Mouse (Mus musculus) liver, embryonic 13.5 days (tissue): ENCODE measurements at regions not wholly inside any gene's neighbourhood (a gene's known extent, or its start where the extent isn't known, plus 50 kb on each side); places are given as distances from the start of the nearest gene placed in this dataset.
A peak's percentile ranks its signal among the peaks of the same experiment; 100 is the strongest.

Experiments
- ATAC-seq: fragments of 200-750 bp; cut with Nextera tagmentation; 2 replicates; pipeline ENCODE4 v1.8.0; 2017; ENCODE audit warnings: low read depth, mild to moderate bottlenecking, moderate number of reproducible peaks, moderate library complexity
- DNase-seq: peaks from one replicate; pipeline ENCODE4 v3.0.0; 2022
- H3K27ac ChIP-seq: fragments of 300-500 bp; sonication (generic); 2 replicates; pipeline ENCODE4 v1.5.1; 2015; ENCODE audit warnings: moderate library complexity, mild to moderate bottlenecking, inconsistent platforms
- H3K27me3 ChIP-seq: fragments of 300-500 bp; sonication (generic); 2 replicates; pipeline ENCODE4 v1.6.1; 2015; ENCODE audit warnings: mild to moderate bottlenecking, inconsistent platforms
- H3K36me3 ChIP-seq: fragments of 300-500 bp; sonication (generic); 2 replicates; pipeline ENCODE4 v1.6.1; 2015; ENCODE audit warnings: mild to moderate bottlenecking, inconsistent platforms
- H3K4me1 ChIP-seq: fragments of 300-500 bp; sonication (generic); replicated peaks from 2 replicates; pipeline ENCODE4 v1.6.1; 2015; ENCODE audit warnings: inconsistent platforms
- H3K4me2 ChIP-seq: fragments of 300-500 bp; sonication (generic); 2 replicates; pipeline ENCODE4 v1.6.1; 2015; ENCODE audit warnings: inconsistent platforms, mild to moderate bottlenecking, moderate library complexity
- H3K4me3 ChIP-seq: fragments of 300-500 bp; sonication (generic); replicated peaks from 2 replicates; pipeline ENCODE4 v1.5.1; 2015; ENCODE audit warnings: mild to moderate bottlenecking, inconsistent platforms
- H3K9ac ChIP-seq: fragments of 300-500 bp; sonication (generic); 2 replicates; pipeline ENCODE4 v1.6.1; 2015; ENCODE audit warnings: mild to moderate bottlenecking, inconsistent platforms
- H3K9me3 ChIP-seq: fragments of 300-500 bp; sonication (generic); replicated peaks from 2 replicates; pipeline ENCODE4 v1.6.1; 2016; ENCODE audit warnings: inconsistent platforms
- WGBS: fragments of 180-500 bp; shearing (Covaris S2); methylation state at CpG from one replicate; pipeline ENCODE4 v1.1.7; 2015; ENCODE audit not compliant: insufficient replicate concordance; 5-methylcytosine and 5-hydroxymethylcytosine counted together

- H3K27me3 ChIP-seq, result no peaks in the 10 kb centered on the region
- WGBS, result 56% methylated on average over 11 of the region's 11 CpGs
- H3K4me2 ChIP-seq, result no peak overlapping the region
- peaks cover 48% of the 10 kb centered on the region for H3K9me3 ChIP-seq
- no peak overlapping the region for H3K4me3 ChIP-seq
- H3K4me1 ChIP-seq, result no peaks in the 10 kb centered on the region
- H3K36me3 ChIP-seq, result no peaks in the 10 kb centered on the region
- H3K27ac ChIP-seq, result no peak overlapping the region
- no peak overlapping the region for H3K9ac ChIP-seq
- ATAC-seq (no peak), DNase-seq (no peak)
Observed at GRCm38 (mm10) chr4:152834421-152835110, 356.9 kb upstream of the Kcnab2 start.

- no peak overlapping the region for H3K9ac ChIP-seq
- no peaks in the 10 kb centered on the region for H3K27me3 ChIP-seq
- no peak for DNase-seq
- H3K4me2 ChIP-seq, result no peak overlapping the region
- no peaks in the 10 kb centered on the region for H3K4me1 ChIP-seq
- H3K4me3 ChIP-seq, result no peak overlapping the region
- no peak for ATAC-seq
- 66% methylated on average over 23 of the region's 23 CpGs for WGBS
- H3K9me3 ChIP-seq, result peaks cover 52% of the 10 kb centered on the region
- H3K27ac ChIP-seq, result no peak overlapping the region
- no peaks in the 10 kb centered on the region for H3K36me3 ChIP-seq
Observed at GRCm38 (mm10) chr4:152833411-152834310, 356.0 kb upstream of the Kcnab2 start.

- peaks cover 58% of the 10 kb centered on the region for H3K9me3 ChIP-seq
- H3K4me3 ChIP-seq, result no peak overlapping the region
- no peak for ATAC-seq
- no peak for DNase-seq
- no peaks in the 10 kb centered on the region for H3K4me1 ChIP-seq
- H3K36me3 ChIP-seq, result no peaks in the 10 kb centered on the region
- no peaks in the 10 kb centered on the region for H3K27me3 ChIP-seq
- no peak overlapping the region for H3K27ac ChIP-seq
- no peak overlapping the region for H3K4me2 ChIP-seq
- WGBS, result 78% methylated on average over 10 of the region's 10 CpGs
- no peak overlapping the region for H3K9ac ChIP-seq
Observed at GRCm38 (mm10) chr4:152832757-152833363, 355.2 kb upstream of the Kcnab2 start.

GRCm38 (mm10) chr4:152825185-152825584 is 347.5 kb upstream of the Kcnab2 start:
- 18% methylated on average over 12 of the region's 12 CpGs for WGBS
- peaks cover 38% of the 10 kb centered on the region for H3K9me3 ChIP-seq
- H3K4me3 ChIP-seq, result no peak overlapping the region
- no peaks in the 10 kb centered on the region for H3K36me3 ChIP-seq
- H3K27me3 ChIP-seq, result no peaks in the 10 kb centered on the region
- H3K9ac ChIP-seq, result no peak overlapping the region
- ATAC-seq (no peak), DNase-seq (no peak)
- no peak overlapping the region for H3K27ac ChIP-seq
- no peaks in the 10 kb centered on the region for H3K4me1 ChIP-seq
- H3K4me2 ChIP-seq, result no peak overlapping the region

GRCm38 (mm10) chr4:152816139-152816757 is 338.6 kb upstream of the Kcnab2 start:
- Histone ChIP-seq H3K36me3 (no peaks in the 10 kb centered on the region), H3K4me1 (no peaks in the 10 kb centered on the region), H3K27ac (no peak overlapping the region), H3K9ac (no peak overlapping the region), H3K9me3 (peaks cover 23% of the 10 kb centered on the region), H3K27me3 (no peaks in the 10 kb centered on the region), H3K4me3 (no peak overlapping the region), H3K4me2 (no peak overlapping the region)
- DNase-seq (no peak), ATAC-seq (no peak)
- 55% methylated on average over 17 of the region's 17 CpGs for WGBS

GRCm38 (mm10) chr4:152806611-152807010 is 328.9 kb upstream of the Kcnab2 start:
- Histone ChIP-seq H3K9ac (no peak overlapping the region), H3K4me2 (no peak overlapping the region), H3K27me3 (no peaks in the 10 kb centered on the region), H3K27ac (no peak overlapping the region), H3K36me3 (no peaks in the 10 kb centered on the region), H3K4me1 (no peaks in the 10 kb centered on the region), H3K9me3 (peaks cover 33% of the 10 kb centered on the region), H3K4me3 (no peak overlapping the region)
- DNase-seq (no peak), ATAC-seq (no peak)
- 66% methylated on average over 7 of the region's 7 CpGs for WGBS

- 16% methylated on average over 10 of the region's 10 CpGs for WGBS
- Histone ChIP-seq H3K27ac (no peak overlapping the region), H3K4me1 (no peaks in the 10 kb centered on the region), H3K4me2 (no peak overlapping the region), H3K9ac (no peak overlapping the region), H3K36me3 (no peaks in the 10 kb centered on the region), H3K9me3 (peaks cover 41% of the 10 kb centered on the region), H3K27me3 (no peaks in the 10 kb centered on the region), H3K4me3 (no peak overlapping the region)
- DNase-seq, result peak; percentile 8
- peak; percentile 43; the same call in 1 of the 2 replicates for ATAC-seq
Observed at GRCm38 (mm10) chr4:152799392-152799791, 321.7 kb upstream of the Kcnab2 start.

GRCm38 (mm10) chr4:152788431-152788830 is 310.8 kb upstream of the Kcnab2 start:
- Histone ChIP-seq H3K36me3 (no peaks in the 10 kb centered on the region), H3K4me2 (no peak overlapping the region), H3K27ac (no peak overlapping the region), H3K4me1 (no peaks in the 10 kb centered on the region), H3K9ac (no peak overlapping the region), H3K4me3 (no peak overlapping the region), H3K9me3 (peaks cover 36% of the 10 kb centered on the region; the same call in 1 of the 2 replicates), H3K27me3 (no peaks in the 10 kb centered on the region)
- ATAC-seq (no peak), DNase-seq (no peak)
- WGBS, result 52% methylated on average over 7 of the region's 7 CpGs

- Histone ChIP-seq H3K27ac (no peak overlapping the region), H3K36me3 (no peaks in the 10 kb centered on the region), H3K4me1 (no peaks in the 10 kb centered on the region), H3K4me2 (no peak overlapping the region), H3K9me3 (peaks cover 24% of the 10 kb centered on the region; the same call in 1 of the 2 replicates), H3K4me3 (no peak overlapping the region), H3K9ac (no peak overlapping the region), H3K27me3 (no peaks in the 10 kb centered on the region)
- DNase-seq, result no peak
- no peak for ATAC-seq
- WGBS, result 62% methylated on average over 2 of the region's 2 CpGs
Observed at GRCm38 (mm10) chr4:152784972-152785371, 307.3 kb upstream of the Kcnab2 start.

GRCm38 (mm10) chr4:152779526-152779925 is 301.9 kb upstream of the Kcnab2 start:
- ATAC-seq, result no peak
- H3K4me1 ChIP-seq, result no peaks in the 10 kb centered on the region
- WGBS, result 77% methylated on average over 17 of the region's 17 CpGs
- H3K36me3 ChIP-seq, result no peaks in the 10 kb centered on the region
- no peak overlapping the region for H3K9ac ChIP-seq
- peaks cover 34% of the 10 kb centered on the region for H3K9me3 ChIP-seq
- no peak overlapping the region for H3K4me3 ChIP-seq
- no peak overlapping the region for H3K27ac ChIP-seq
- no peak overlapping the region for H3K4me2 ChIP-seq
- no peaks in the 10 kb centered on the region for H3K27me3 ChIP-seq
- no peak for DNase-seq

GRCm38 (mm10) chr4:152775801-152776200 is 298.1 kb upstream of the Kcnab2 start:
- no peak overlapping the region for H3K27ac ChIP-seq
- H3K36me3 ChIP-seq, result no peaks in the 10 kb centered on the region
- 69% methylated on average over 6 of the region's 6 CpGs for WGBS
- H3K9ac ChIP-seq, result no peak overlapping the region
- H3K4me3 ChIP-seq, result no peak overlapping the region
- H3K27me3 ChIP-seq, result no peaks in the 10 kb centered on the region
- H3K4me2 ChIP-seq, result no peak overlapping the region
- no peak for DNase-seq
- peaks cover 29% of the 10 kb centered on the region for H3K9me3 ChIP-seq
- ATAC-seq, result no peak
- H3K4me1 ChIP-seq, result no peaks in the 10 kb centered on the region
